Mouse (Mus musculus): Measurements from ENCODE around the gene Chsy1.

The Chsy1 gene

GRCm38 (mm10) chr7:66108961-66109854, at the start of gene Chsy1:
Chsy1 (plus strand) TSS chr7:66109515.
- DNase-seq (ENCODE audit: low spot score): peak; percentile 86

- DNase-seq (ENCODE audit: low spot score): peak; percentile 86
Observed at GRCm38 (mm10) chr7:66060066-66060956, 49.0 kb upstream of the Chsy1 start.

- DNase-seq (ENCODE audit: low spot score): no peak
Observed at GRCm38 (mm10) chr7:66061057-66061456, 48.3 kb upstream of the Chsy1 start.

DNA sequence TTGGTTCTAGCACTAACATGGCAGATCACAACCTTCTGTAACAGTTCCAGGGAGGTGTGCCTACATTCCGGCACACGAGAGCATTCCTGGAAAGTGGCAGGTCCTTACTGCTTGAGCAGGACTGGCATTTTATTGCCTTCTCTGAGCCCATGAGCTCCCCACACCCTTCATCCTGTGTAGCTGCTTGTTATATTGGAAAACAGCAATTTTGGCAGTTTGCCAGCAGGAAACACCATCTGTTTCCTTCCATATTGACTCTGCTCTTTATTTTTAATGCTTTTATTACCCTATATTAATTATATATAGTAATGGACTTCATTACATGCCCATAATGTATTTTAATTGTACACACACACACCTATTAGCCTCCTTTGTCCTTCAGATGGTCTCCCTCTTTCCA, 32.9 kb upstream of the Chsy1 start:
- no peak for DNase-seq (ENCODE audit: low spot score)

DNA sequence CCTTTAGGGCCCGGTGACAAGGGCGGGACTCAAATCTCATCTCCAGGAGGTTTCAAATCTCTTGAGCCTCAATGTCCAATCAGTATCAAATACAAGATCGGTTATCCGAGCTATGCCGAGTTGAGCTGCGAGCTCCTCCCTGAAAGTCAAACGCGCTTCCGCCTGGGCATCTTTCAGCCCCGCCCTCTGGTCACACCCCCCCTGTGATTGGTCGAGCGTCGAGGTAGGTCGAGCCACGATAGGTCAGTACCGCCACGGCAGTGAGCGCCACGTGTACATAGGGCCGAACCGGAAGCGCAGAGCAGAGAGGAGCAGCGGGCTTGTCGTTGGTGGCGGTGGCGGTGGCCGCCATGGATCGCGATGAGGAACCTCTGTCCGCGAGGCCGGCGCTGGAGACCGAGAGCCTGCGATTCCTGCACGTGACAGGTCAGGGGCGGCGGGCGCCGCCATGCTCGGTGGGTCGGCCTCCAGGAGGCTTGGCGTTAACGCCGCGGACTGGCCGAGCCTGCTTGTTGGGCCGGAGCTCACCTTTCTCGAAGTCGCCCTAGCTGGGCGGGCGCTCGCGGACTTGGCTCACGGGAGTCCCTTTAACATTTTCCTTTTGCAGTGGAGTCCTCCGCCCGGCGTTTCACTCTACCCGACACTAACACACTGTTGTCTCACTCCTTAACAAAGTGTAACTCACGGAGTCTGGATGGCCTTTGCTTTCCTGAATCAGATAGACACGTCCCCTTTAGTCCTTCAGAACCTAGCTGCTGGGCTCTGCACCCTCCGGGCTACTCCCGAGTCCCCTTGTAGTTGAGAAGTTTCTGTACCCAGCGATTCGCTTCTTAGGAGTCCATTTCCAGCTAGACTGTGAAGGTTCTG, 29.7 kb upstream of the Chsy1 start, which contains the start of gene Selenos:
TSS of gene Selenos (plus strand) at position 286 of the 867 bp plus-strand sequence.
- peak; percentile 93 for DNase-seq (ENCODE audit: low spot score)

- no peak for DNase-seq (ENCODE audit: low spot score)
Observed at GRCm38 (mm10) chr7:66080231-66080613, 29.1 kb upstream of the Chsy1 start.

- DNase-seq (ENCODE audit: low spot score): no peak
Observed at GRCm38 (mm10) chr7:66083757-66084156, 25.6 kb upstream of the Chsy1 start.

- no peak for DNase-seq (ENCODE audit: low spot score)
Observed at GRCm38 (mm10) chr7:66084546-66084945, 24.8 kb upstream of the Chsy1 start.

GRCm38 (mm10) chr7:66087652-66088051, 21.7 kb upstream of the Chsy1 start:
- no peak for DNase-seq (ENCODE audit: low spot score)

- DNase-seq (ENCODE audit: low spot score): no peak
Observed at GRCm38 (mm10) chr7:66088077-66088476, 21.2 kb upstream of the Chsy1 start.

DNA sequence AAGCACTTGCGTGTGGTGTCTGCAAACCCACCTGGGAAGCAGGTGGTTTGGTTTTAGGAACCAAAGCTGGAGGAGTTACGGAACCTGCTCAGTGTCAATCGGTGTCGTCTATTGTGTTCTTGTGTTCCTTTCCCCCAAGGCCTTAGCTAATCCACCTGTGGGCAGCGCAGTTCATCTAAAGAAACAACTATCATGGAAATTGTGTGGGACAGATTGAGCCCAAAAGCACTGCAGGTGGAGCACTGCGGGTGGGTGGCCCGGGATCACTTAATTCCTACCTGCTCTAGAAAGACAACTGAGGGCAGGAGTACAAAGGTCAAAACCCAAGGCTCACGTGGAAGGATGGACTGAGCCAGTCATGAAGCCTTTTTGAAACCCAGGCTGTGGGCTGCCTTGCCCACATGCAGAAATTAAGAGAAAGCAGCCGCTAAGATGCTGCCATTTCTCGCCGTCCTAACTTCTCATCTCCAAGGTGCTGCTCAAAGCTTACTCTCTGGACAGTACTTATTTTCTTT, 18.6 kb upstream of the Chsy1 start:
- no peak for DNase-seq (ENCODE audit: low spot score)

DNA sequence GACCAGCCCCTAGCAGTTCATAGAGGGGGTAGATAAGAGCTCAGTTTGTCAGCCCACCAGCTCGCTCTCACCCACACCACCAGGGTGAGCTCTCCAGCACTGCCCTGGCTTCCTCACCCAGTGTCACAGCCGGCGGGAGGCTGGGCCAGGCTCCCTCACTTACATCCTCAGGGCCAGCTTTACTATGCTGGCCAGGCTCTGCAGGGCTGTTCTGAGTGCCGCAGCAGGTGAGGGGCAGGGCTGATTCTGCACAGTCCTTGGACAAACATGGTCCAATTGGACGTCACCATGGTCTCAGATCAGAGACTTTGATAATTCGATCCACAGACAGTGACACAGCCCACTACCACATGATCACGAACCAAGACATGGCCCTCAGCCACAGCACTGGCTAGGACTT, 17.8 kb upstream of the Chsy1 start:
- DNase-seq (ENCODE audit: low spot score): no peak

DNA sequence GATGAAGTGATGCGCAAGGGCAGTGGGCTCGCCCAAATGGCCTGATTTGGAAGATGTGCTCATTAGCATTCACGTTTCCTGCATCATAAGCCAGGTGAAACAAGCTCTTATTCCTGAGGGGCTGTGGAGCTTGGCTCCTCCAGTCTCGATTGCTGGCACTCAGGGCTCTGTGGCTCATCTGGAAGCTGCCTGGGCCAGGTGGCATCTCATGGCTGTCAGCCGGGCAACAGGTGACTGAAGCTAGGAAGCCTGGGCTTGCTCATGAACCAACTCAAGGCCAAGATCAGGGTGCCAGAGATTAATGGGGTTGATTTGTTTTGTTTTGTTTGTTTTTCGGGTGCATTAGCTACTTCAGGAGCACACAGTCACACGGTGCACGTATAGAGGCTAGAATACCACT, 16.7 kb upstream of the Chsy1 start:
- no peak for DNase-seq (ENCODE audit: low spot score)

DNA sequence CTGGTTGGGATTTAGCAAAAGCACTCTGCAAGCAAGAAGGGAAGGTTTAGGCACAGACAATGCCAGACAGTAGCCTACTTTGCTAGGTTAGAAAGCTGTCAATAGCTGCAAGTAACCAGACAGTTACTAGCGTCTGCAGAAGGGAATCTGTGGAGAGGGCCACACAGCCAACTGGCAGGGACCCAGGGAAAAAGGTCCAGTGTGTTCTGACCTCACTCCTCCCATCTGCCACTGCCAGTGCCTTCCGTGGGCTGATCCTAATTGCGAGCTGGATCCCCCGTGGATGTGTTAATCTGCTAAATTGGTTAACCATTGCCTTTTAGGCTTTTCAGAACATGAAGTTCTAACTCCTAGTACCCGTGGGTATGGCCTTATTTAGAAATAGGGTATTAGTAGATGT, 15.2 kb upstream of the Chsy1 start:
- no peak for DNase-seq (ENCODE audit: low spot score)

GRCm38 (mm10) chr7:66098803-66099202, 10.5 kb upstream of the Chsy1 start:
- DNase-seq (ENCODE audit: low spot score): no peak

GRCm38 (mm10) chr7:66101866-66102265, 7.4 kb upstream of the Chsy1 start:
- no peak for DNase-seq (ENCODE audit: low spot score)

DNA sequence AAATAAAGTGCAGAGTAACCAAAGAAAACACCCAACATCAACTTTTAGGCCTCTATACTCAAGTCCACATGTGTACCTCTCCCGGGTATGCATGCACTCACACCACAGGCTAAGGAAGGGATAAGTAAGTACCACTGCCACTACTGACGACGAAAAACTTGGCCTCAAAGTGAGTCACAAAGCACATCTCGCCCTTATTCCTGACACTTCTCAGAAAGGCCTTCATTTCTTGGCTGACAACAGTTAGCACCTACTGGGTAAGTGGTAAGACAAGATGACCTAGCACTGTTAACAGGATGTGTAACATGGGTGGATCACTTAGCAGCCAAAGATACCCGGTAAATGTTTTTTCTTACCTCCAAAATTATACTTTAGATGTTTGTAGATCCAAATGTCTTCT, 4.8 kb upstream of the Chsy1 start:
- no peak for DNase-seq (ENCODE audit: low spot score)

DNA sequence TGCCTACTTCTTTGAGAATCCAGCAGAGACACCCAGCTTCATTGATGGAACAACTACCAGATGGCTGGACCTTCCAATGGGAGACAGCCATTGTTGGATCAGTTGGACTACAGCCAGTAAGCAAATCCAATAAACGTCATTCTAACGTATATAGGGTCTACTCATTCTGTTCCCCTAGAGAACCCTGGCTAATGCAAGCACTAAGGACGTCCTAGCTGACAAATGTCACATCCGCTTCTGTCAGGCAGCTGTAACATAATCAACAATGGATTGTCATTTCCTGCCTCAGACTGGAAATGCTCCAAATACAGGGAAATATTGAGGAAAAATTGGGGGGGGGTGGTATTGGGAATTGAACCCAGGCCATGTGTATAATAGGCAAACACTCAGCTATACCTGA, 3.5 kb upstream of the Chsy1 start:
- no peak for DNase-seq (ENCODE audit: low spot score)

DNA sequence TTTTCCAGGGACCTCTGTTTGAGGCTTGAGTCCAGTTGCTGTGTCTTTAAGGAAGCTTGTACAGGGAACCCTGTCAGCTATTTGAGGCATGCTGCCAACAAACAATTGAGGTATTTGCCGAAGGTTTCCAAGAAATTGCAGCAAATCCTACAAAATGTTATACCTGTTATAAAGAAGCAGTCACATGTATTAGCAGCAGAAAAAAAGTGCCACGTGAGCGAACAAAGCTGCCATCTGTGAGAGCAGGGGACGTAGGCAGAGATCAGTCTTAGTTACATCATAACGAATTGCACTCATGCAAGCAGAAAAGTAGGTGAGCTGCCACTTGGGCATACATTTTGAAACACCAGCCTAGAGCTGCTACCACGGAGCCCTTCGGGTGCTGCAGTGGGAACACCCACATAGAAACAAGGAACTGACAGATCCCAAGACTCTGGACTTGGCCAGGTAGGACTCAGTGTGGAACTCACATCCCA, 2.7 kb upstream of the Chsy1 start:
- DNase-seq (ENCODE audit: low spot score): no peak

GRCm38 (mm10) chr7:66107206-66107605, 2.1 kb upstream of the Chsy1 start:
- DNase-seq (ENCODE audit: low spot score): no peak

DNA sequence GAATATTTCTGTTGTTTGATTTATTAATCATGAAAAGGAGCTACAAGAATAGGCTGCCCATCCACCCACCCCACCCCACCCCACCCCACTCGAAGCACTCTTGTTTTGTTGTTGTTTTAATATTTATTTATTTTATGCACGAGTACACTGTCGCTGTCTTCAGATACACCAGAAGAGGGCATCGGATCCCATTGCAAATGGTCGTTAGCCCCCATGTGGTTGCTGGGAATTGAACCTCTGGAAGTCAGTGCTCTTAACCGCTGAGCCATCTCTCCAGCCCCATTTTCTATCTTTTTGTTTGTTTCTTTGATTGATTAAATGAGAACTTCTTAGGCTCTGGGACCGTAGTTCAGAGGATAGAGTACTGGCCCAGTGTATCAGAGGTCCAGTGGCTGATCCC, 1.4 kb upstream of the Chsy1 start:
- no peak for DNase-seq (ENCODE audit: low spot score)
